Mouse (Mus musculus): ENCODE measurements around the gene St8sia1.

DNA sequence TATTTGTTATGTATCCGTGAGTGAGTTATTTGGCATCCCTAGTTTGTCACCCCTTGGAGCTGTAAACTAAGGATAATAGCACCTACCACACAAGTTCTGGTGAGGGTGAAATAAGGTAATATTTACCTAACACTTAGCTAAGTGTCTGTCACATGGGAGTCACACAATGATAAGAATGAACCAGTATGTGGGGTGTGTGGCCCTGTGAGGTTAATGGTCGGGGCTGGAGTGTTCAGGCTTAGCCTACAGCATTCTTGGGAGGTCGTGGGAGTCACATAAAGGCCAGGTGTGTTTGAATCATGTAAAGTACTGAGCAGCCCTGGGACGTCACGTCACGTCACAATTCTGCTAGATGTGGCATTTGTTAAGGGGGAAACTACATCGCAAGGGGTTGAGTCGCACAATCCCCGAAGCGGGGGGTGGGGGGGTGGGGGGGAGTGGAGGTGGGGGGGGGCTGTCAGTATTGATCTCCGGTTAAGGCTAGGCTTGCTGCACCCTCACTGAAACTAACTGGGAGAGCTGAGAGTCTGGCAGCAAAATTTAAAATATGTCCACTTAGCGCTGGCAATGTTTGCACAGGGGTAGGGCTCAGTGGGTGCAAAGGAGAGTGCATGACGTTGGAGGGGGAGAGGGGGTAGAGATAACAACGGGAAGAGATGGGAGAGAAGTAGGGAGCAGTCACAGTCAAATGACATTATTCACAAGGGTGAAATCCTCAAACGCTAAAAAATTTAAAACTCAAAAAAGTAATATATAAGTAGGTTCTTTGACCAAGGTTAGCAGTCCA is 168.4 kb downstream of the St8sia1 start:
- TF ChIP-seq CTCF (IDR thresholded peaks at IDR 0.05; ENCODE audit: insufficient read depth, low read depth, low read length) (no peak), POLR2A (IDR thresholded peaks at IDR 0.05; ENCODE audit: insufficient read depth, low read depth, low read length) (no peak)

Data from olfactory bulb, adult 2 months (tissue).